Mouse (Mus musculus): ENCODE measurements around the gene Ankar.

DNA sequence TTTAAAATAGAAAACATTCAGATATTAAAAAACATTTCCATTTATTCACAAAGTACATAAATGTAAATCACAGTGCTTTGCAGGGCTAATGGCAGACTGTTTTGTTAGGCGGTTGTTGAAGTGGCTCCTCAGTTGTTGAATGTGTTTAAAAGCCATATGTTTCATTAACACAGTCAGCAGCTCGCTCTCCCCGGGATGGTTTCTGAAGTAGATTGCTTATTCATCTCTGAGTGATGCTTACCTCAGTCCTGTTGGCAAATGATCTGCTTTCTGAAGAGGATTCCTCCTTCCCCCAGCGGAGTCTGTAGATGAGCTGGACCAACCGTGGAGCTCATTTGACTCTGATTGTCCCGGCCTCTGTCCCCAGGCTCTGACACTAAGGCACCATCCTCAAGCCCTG is 88.2 kb downstream of the Ankar start:
- TF ChIP-seq CTCF (IDR thresholded peaks at IDR 0.05; ENCODE audit: insufficient read depth, low read length) (no peak), POLR2A (IDR thresholded peaks at IDR 0.05; ENCODE audit: borderline replicate concordance, extremely low read depth, low read depth, low read length) (no peak)
